Mouse (Mus musculus) stomach, postnatal 0 days (tissue): Measurements from ENCODE around the gene Hcrt.

Source experiments
- CTCF ChIP-seq: IDR thresholded peaks from 2 replicates; pipeline ENCODE4 v1.5.1; 2016; ENCODE audit warnings: antibody characterized with exemption, low read depth, mild to moderate bottlenecking, moderate library complexity
- EP300 ChIP-seq: optimal IDR thresholded peaks from 2 replicates; pipeline ENCODE3; 2016; ENCODE audit warnings: antibody characterized with exemption

- TF ChIP-seq CTCF = no peak
- no peak for TF ChIP-seq EP300
These were observed 5.1 kb upstream of the Hcrt start for GRCm38 (mm10) chr11:100767871-100768270.
